Mouse (Mus musculus) MEL (cell line): Measurements from ENCODE around the gene Lypd4. TPM values are rescaled to one million over a fixed set of nuclear protein-coding genes. Genes with fewer than 3 reads are reported as not detected.

ENCODE experiments used
- DNase-seq: peaks from one replicate; pipeline ENCODE4 v3.0.0; 2011; ENCODE audit warnings: low read depth, low spot score
- H3K27ac ChIP-seq: 2 replicates; pipeline ENCODE4 v1.5.1; 2012; ENCODE audit warnings: low read depth, mild to moderate bottlenecking, control low read depth, low read length, moderate library complexity; ENCODE audit not compliant: control insufficient read depth
- H3K27me3 ChIP-seq, 2 experiments: fragments of 150-350 bp in 1 of 2; sonication (generic) in 1 of 2; 2 replicates each; pipeline ENCODE4 v1.6.1; 2012; ENCODE audit warnings: low read length in 2 of 2, mild to moderate bottlenecking in 2 of 2, improper control_type of control experiment in 1 of 2, moderate library complexity in 1 of 2; ENCODE audit not compliant: insufficient read depth in 2 of 2, control insufficient read depth in 1 of 2
- H3K36me3 ChIP-seq, 2 experiments: 2 replicates each; pipeline ENCODE4 v1.6.1; 2012 to 2014; ENCODE audit warnings: low read length in 2 of 2, improper control_type of control experiment in 1 of 2, inconsistent platforms in 1 of 2, mild to moderate bottlenecking in 1 of 2; ENCODE audit not compliant: insufficient read depth in 2 of 2, control insufficient read depth in 1 of 2
- H3K4me1 ChIP-seq, 2 experiments: fragments of 150-350 bp in 1 of 2; sonication (generic) in 1 of 2; 2 replicates each; pipeline ENCODE4 v1.6.1; 2012; ENCODE audit warnings: low read length in 2 of 2, improper control_type of control experiment in 1 of 2, mild to moderate bottlenecking in 1 of 2; ENCODE audit not compliant: insufficient read depth in 2 of 2, control insufficient read depth in 1 of 2
- H3K4me3 ChIP-seq, 2 experiments: fragments of 150-350 bp in 1 of 2; sonication (generic) in 1 of 2; 2 replicates each; pipeline ENCODE4 v1.5.1; 2012; ENCODE audit warnings: low read depth in 2 of 2, low read length in 2 of 2, mild to moderate bottlenecking in 2 of 2, moderate library complexity in 2 of 2, control low read depth in 1 of 2, improper control_type of control experiment in 1 of 2; ENCODE audit not compliant: control insufficient read depth in 1 of 2, insufficient read depth in 1 of 2
- H3K79me2 ChIP-seq: 2 replicates; pipeline ENCODE4 v1.6.1; 2012; ENCODE audit warnings: mild to moderate bottlenecking, low read length, moderate library complexity; ENCODE audit not compliant: control insufficient read depth, poor library complexity, insufficient read depth
- H3K9ac ChIP-seq: 2 replicates; pipeline ENCODE4 v1.6.1; 2012; ENCODE audit warnings: low read depth, mild to moderate bottlenecking, control low read depth, low read length, moderate library complexity; ENCODE audit not compliant: control insufficient read depth, poor library complexity, severe bottlenecking
- H3K9me3 ChIP-seq: fragments of 150-350 bp; sonication (generic); replicated peaks from 2 replicates; pipeline ENCODE4 v1.6.1; 2012; ENCODE audit warnings: mild to moderate bottlenecking, low read length, improper control_type of control experiment, moderate library complexity; ENCODE audit not compliant: insufficient read depth
- BHLHE40 ChIP-seq: IDR thresholded peaks from 2 replicates; pipeline ENCODE4 v1.6.1; 2012; ENCODE audit warnings: low read depth, mild to moderate bottlenecking, inconsistent platforms, low read length, improper control_type of control experiment, borderline replicate concordance
- CTCF ChIP-seq, 3 experiments: IDR thresholded peaks in 2 of 3; conservative IDR thresholded peaks in 1 of 3; 2 replicates each; pipeline ENCODE4 v1.5.1; 2011 to 2012; ENCODE audit warnings: low read length in 3 of 3, low read depth in 2 of 3, mild to moderate bottlenecking in 2 of 3, improper control_type of control experiment in 1 of 3, inconsistent platforms in 1 of 3, mixed read lengths in 1 of 3, moderate library complexity in 1 of 3; ENCODE audit not compliant: control insufficient read depth in 1 of 3, insufficient read depth in 1 of 3, poor library complexity in 1 of 3, severe bottlenecking in 1 of 3
- GATA1 ChIP-seq: IDR thresholded peaks from 2 replicates; pipeline ENCODE4 v1.6.1; 2011; ENCODE audit warnings: low read depth, low read length, improper control_type of control experiment
- RAD21 ChIP-seq: IDR thresholded peaks from 2 replicates; pipeline ENCODE4 v1.6.1; 2011; ENCODE audit warnings: mild to moderate bottlenecking, low read depth, low read length, improper control_type of control experiment
- SMC3 ChIP-seq: IDR thresholded peaks from 2 replicates; pipeline ENCODE4 v1.6.1; 2011; ENCODE audit warnings: low read depth, low read length, improper control_type of control experiment
- TAL1 ChIP-seq: IDR thresholded peaks from 2 replicates; pipeline ENCODE4 v1.6.1; 2012; ENCODE audit warnings: mild to moderate bottlenecking, inconsistent platforms, low read length, moderate library complexity, mixed read lengths
- USF1 ChIP-seq: IDR thresholded peaks from 2 replicates; pipeline ENCODE4 v1.6.1; 2014; ENCODE audit warnings: low read depth, mild to moderate bottlenecking, inconsistent platforms, low read length, improper control_type of control experiment, moderate library complexity
- ZC3H11A ChIP-seq: IDR thresholded peaks from 2 replicates; pipeline ENCODE4 v1.6.1; 2012; ENCODE audit warnings: low read depth, mild to moderate bottlenecking, inconsistent platforms, low read length, improper control_type of control experiment
- ZMIZ1 ChIP-seq: IDR thresholded peaks from 2 replicates; pipeline ENCODE4 v1.6.1; 2012; ENCODE audit warnings: low read depth, mild to moderate bottlenecking, inconsistent platforms, low read length, improper control_type of control experiment, moderate library complexity
- polyA plus RNA-seq, 2 experiments: library from polyadenylated mRNA; stranded (reverse) in 1 of 2; unstranded in 1 of 2; fragments of >175 nt in 1 of 2; fragments of >200 nt in 1 of 2; gene quantifications; 2 replicates each; pipeline versions ENCODE4 v1.2.1 to v1.2.4; 2012; ENCODE audit warnings: low replicate concordance in 2 of 2, low read depth in 1 of 2; ENCODE audit not compliant: insufficient read length in 2 of 2, insufficient read depth in 1 of 2, missing spikeins in 1 of 2
- total RNA-seq: library from RNA; depleted of rRNA; stranded (reverse); fragments of 300-350 nt; gene quantifications from 2 replicates; pipeline ENCODE4 v1.2.3, GENCODE M21; 2012; rRNA removed

Gene Lypd4
- total and polyA plus RNA-seq, 3 experiments, result not detected

GRCm38 (mm10) chr7:24817502-24817901 is 52.2 kb downstream of the Lypd4 start:
- no peaks in the 10 kb centered on the region for H3K27me3 ChIP-seq

More at GRCm38 (mm10) chr7:24817502-24817901, 52.2 kb downstream of the Lypd4 start:
- Histone ChIP-seq H3K27ac (no peak overlapping the region), H3K4me3 (no peak overlapping the region), H3K9me3 (no peaks in the 10 kb centered on the region), H3K4me1 (no peaks in the 10 kb centered on the region), H3K79me2 (no peaks in the 10 kb centered on the region), H3K36me3 (no peaks in the 10 kb centered on the region), H3K9ac (no peak overlapping the region)
- 0 out of 2 replicates have a peak, but pooled peaks have one; percentile 22 for TF ChIP-seq USF1
- TF ChIP-seq ZMIZ1, result no peak
- peak; percentile 95 for TF ChIP-seq RAD21
- TF ChIP-seq SMC3, result peak; percentile 91
- peak; percentile 87 for TF ChIP-seq ZC3H11A
- TF ChIP-seq GATA1, result peak; percentile 24; the same call in 1 of the 2 replicates
- peak; percentile 67; the same call in 1 of the 2 replicates for TF ChIP-seq BHLHE40
- TF ChIP-seq CTCF (IDR thresholded peaks at IDR 0.05 in 2 of 3, conservative IDR thresholded peaks at IDR 0.05 in 1 of 3; ENCODE audit: control insufficient read depth in 1 of 3, insufficient read depth in 1 of 3, low read depth in 2 of 3, low read length in 3 of 3, poor library complexity in 1 of 3, severe bottlenecking in 1 of 3), result peak; percentile 89 to 97 (median 95)
- TF ChIP-seq TAL1, result no peak
- DNase-seq, result peak; percentile 76

Other genes with a start within 250 kb of the Lypd4 start
- not detected in 2 replicates for gene Lypd3, start 233.4 kb downstream of the Lypd4 start, total RNA-seq
- gene Lypd3, start 233.4 kb downstream of the Lypd4 start, polyA plus RNA-seq, result not detected
- gene Tex101, start 193.3 kb downstream of the Lypd4 start, total RNA-seq, result 0.15 TPM in 1 of 2 replicates, not detected in the other
- gene Tex101, start 193.3 kb downstream of the Lypd4 start, polyA plus RNA-seq, result under 1 TPM in 1 of 2 experiments, not detected in 1; 0.08 TPM
- gene BC049730, start 160.7 kb downstream of the Lypd4 start, total RNA-seq, result not detected in 2 replicates
- not detected for gene BC049730, start 160.7 kb downstream of the Lypd4 start, polyA plus RNA-seq
- gene Gm4763, start 143.0 kb downstream of the Lypd4 start, total RNA-seq, result not detected in 2 replicates
- gene Gm4763, start 143.0 kb downstream of the Lypd4 start, polyA plus RNA-seq, result not detected
- not detected in 2 replicates for gene Cd177, start 109.6 kb downstream of the Lypd4 start, total RNA-seq
- under 1 TPM in 1 of 2 experiments, not detected in 1; 0.11 TPM for gene Cd177, start 109.6 kb downstream of the Lypd4 start, polyA plus RNA-seq
- gene Ceacam10, start 92.7 kb downstream of the Lypd4 start, total RNA-seq, result not detected in 2 replicates
- gene Ceacam10, start 92.7 kb downstream of the Lypd4 start, polyA plus RNA-seq, result under 1 TPM in 1 of 2 experiments, not detected in 1; 0.19 TPM
- 0.54 TPM in 1 of 2 replicates, not detected in the other for gene Gm9844, start 7.7 kb downstream of the Lypd4 start, total RNA-seq
- under 1 TPM in 1 of 2 experiments, not detected in 1; 0.95 TPM for gene Gm9844, start 7.7 kb downstream of the Lypd4 start, polyA plus RNA-seq
- gene Dmrtc2, start 116 bp upstream of the Lypd4 start, total RNA-seq, result not detected in 2 replicates
- not detected for gene Dmrtc2, start 116 bp upstream of the Lypd4 start, polyA plus RNA-seq
- gene Rps19, start 14.4 kb upstream of the Lypd4 start, total RNA-seq, result 3,168 and 3,580 TPM in 2 replicates
- gene Rps19, start 14.4 kb upstream of the Lypd4 start, polyA plus RNA-seq, result 1,000 to 10,000 TPM in 1 of 2 experiments, not detected in 1; 2,454 TPM
- gene Cd79a, start 27.4 kb upstream of the Lypd4 start, total RNA-seq, result 0.13 and 0.23 TPM in 2 replicates
- under 1 TPM in 1 of 2 experiments, not detected in 1; 0.61 TPM for gene Cd79a, start 27.4 kb upstream of the Lypd4 start, polyA plus RNA-seq
- gene Arhgef1, start 33.0 kb upstream of the Lypd4 start, total RNA-seq, result 43.7 and 53.3 TPM in 2 replicates
- gene Arhgef1, start 33.0 kb upstream of the Lypd4 start, polyA plus RNA-seq, result 100 to 1,000 TPM in 1 of 2 experiments, not detected in 1; 163 TPM
- gene Gm4881, start 74.6 kb upstream of the Lypd4 start, total RNA-seq, result not detected in 2 replicates
- gene Gm4881, start 74.6 kb upstream of the Lypd4 start, polyA plus RNA-seq, result under 1 TPM in 1 of 2 experiments, not detected in 1; 0.13 TPM
- 205 and 240 TPM in 2 replicates for gene Rabac1, start 102.8 kb upstream of the Lypd4 start, total RNA-seq
- 100 to 1,000 TPM in 1 of 2 experiments, not detected in 1; 223 TPM for gene Rabac1, start 102.8 kb upstream of the Lypd4 start, polyA plus RNA-seq
- gene Atp1a3, start 136.0 kb upstream of the Lypd4 start, total RNA-seq, result 0.19 and 0.26 TPM in 2 replicates
- 1 to 10 TPM in 1 of 2 experiments, not detected in 1; 3.5 TPM for gene Atp1a3, start 136.0 kb upstream of the Lypd4 start, polyA plus RNA-seq
- gene Grik5, start 202.4 kb upstream of the Lypd4 start, total RNA-seq, result 3.5 and 4.6 TPM in 2 replicates
- 10 to 100 TPM in 1 of 2 experiments, not detected in 1; 22.0 TPM for gene Grik5, start 202.4 kb upstream of the Lypd4 start, polyA plus RNA-seq
- gene Zfp574, start 202.6 kb upstream of the Lypd4 start, total RNA-seq, result 15.0 and 16.3 TPM in 2 replicates
- gene Zfp574, start 202.6 kb upstream of the Lypd4 start, polyA plus RNA-seq, result 10 to 100 TPM in 1 of 2 experiments, not detected in 1; 30.2 TPM